Mouse (Mus musculus) brown adipose tissue, adult 24 weeks (tissue): ENCODE measurements around the gene Bend5. TPM values are rescaled to one million over a fixed set of nuclear protein-coding genes. Genes with fewer than 3 reads are reported as not detected.

ENCODE experiments used
- H3K27ac ChIP-seq: fragments of 200-500 bp; replicated peaks from 2 replicates; pipeline ENCODE4 v1.5.1; 2012; ENCODE audit warnings: low read depth, mild to moderate bottlenecking, low read length
- H3K4me1 ChIP-seq: fragments of 200-500 bp; 2 replicates; pipeline ENCODE4 v1.6.1; 2012; ENCODE audit warnings: low read length, mixed read lengths; ENCODE audit not compliant: control insufficient read depth, insufficient read depth, insufficient read length
- H3K4me3 ChIP-seq: fragments of 200-500 bp; 2 replicates; pipeline ENCODE4 v1.5.1; 2012; ENCODE audit warnings: low read depth, mild to moderate bottlenecking, low read length, moderate library complexity; ENCODE audit not compliant: insufficient read depth
- polyA plus RNA-seq: library from polyadenylated mRNA; stranded (reverse); fragments of >200 nt; gene quantifications from 2 replicates; pipeline ENCODE4 v1.2.4, GENCODE M21; 2012; ENCODE audit not compliant: missing spikeins, insufficient read depth, insufficient read length

Gene Bend5
- polyA plus RNA-seq, 1 experiment = not detected

DNA sequence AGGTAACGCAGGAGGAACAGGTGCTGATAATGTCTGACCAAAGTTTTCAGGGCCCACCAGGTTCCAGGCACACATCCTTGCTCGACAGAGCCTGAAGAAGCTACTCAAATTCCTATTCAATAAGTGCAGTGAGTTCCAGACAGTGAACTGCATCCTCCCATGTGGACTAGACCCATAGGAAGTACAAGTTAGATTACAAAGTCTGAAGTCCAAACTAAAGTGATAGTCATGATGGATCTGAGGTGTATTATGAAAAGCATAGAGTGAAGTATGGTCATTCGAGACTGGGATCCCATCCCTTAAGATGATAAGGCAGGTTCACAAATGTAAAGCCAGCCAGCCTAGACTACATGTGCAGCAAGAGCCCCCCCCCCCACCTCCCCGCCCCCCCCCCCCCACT is 6.1 kb downstream of the Bend5 start:
- no peak overlapping the region for H3K27ac ChIP-seq
- H3K4me3 ChIP-seq = no peak overlapping the region
- H3K4me1 ChIP-seq = no peaks in the 10 kb centered on the region

DNA sequence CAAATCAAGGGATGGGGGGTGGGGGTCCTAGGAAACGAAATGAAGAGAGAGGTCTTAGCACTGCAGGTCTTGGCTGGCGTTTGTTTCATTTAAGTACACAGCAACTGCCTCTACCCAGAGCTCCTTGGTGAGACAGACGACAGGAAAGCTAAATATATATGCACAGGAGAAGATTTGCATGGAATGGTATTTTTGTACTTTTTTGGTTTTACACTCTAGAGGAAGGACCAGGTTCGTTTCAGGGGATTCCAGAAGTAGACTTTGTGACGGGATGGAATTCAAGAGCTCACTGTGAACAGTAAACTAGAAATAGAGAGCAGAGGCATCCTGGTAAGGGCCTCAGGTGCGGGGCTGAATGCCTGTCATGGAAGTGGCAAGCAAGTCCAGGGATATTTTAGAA is 7.0 kb downstream of the Bend5 start:
- H3K27ac ChIP-seq = no peak overlapping the region
- no peaks in the 10 kb centered on the region for H3K4me1 ChIP-seq
- H3K4me3 ChIP-seq = no peak overlapping the region

DNA sequence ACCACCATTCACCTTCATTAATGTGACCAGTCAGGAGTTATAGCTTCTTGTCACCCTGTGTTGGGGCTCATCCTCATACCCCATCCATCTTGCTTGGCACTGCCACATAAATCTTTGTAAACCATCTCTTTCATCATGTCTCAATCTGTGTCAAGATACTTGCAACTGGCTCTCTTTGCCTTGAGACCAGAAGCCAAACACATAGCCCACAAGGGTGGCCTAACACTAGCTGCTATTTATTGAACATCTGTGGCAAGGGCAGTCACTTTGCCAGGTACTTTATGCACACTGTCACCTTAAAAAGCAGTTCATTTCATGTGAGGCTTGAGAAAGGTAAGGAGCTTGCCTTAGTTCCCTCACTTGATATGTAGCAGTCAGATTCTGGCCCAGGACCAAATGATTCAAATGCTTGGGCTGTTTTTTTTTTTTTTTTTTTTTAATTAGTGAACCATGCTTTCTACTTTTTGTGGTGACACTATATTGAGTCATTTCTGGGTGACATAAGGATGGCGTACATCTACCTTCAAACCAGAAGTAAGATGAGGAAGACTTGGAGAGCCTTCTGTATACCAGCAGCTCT is 9.7 kb downstream of the Bend5 start:
- Histone ChIP-seq H3K4me1 (no peaks in the 10 kb centered on the region), H3K27ac (no peak overlapping the region), H3K4me3 (no peak overlapping the region)

DNA sequence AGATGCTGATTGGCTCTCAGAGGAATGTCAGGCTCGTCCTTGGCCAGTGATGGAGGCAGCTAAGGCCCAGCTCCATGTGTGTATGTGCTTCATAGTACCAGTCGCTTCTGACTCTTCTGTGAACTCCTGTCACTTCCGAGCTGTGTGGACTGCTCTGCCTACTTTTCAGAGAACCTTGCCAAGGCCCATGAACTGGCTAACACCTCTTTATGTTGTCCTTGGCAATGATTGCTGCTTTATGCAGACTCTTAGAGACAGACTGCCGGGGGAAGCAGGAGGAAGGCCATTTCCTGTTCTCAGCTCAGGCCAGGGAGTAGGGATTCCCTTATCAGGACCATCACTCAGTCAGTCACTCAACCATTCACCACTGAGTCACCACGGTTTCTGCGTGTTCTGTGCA is 10.4 kb downstream of the Bend5 start:
- no peak overlapping the region for H3K4me3 ChIP-seq
- H3K4me1 ChIP-seq = no peaks in the 10 kb centered on the region
- H3K27ac ChIP-seq = no peak overlapping the region

DNA sequence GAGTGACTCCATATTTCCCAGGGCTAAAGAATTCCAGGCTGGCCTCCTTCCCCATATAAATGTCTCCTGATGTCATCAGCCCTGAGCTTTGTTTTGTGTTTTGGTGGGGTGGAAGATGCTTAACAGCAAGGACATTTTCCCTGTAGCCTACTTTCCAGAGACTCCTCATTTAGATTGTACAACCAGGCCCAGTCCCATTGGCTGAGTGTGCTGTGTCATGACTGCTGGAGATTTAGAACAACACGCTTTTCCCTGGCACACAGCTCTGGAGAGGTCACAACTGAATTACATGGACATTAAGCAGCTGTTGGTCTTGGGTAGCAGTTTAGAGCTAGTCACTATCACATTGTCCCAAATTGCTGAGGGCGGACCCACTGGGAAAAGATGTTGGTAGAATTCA is 16.4 kb downstream of the Bend5 start:
- Histone ChIP-seq H3K4me1 (no peaks in the 10 kb centered on the region), H3K27ac (no peak overlapping the region), H3K4me3 (no peak overlapping the region)

DNA sequence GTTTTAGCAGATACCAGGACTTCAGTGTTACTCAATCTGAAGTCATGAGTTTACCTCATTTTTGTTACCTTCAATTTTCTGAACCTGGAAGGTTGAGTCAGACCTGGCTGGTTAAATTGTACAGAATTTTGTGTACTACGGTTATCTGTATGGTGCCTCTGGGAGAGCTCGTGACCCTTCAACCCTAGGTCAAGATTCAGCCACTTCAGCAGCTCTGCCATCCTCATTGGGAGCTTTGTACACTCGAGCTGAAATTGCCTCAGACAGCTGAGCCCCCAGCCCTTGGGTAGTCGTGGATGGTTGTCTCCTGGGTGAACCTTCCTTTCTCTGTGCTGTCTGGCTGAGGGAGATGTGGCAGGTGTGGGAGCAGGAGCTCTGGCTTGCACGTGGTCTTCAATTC is 17.2 kb downstream of the Bend5 start:
- Histone ChIP-seq H3K27ac (no peak overlapping the region), H3K4me3 (no peak overlapping the region), H3K4me1 (no peaks in the 10 kb centered on the region)

DNA sequence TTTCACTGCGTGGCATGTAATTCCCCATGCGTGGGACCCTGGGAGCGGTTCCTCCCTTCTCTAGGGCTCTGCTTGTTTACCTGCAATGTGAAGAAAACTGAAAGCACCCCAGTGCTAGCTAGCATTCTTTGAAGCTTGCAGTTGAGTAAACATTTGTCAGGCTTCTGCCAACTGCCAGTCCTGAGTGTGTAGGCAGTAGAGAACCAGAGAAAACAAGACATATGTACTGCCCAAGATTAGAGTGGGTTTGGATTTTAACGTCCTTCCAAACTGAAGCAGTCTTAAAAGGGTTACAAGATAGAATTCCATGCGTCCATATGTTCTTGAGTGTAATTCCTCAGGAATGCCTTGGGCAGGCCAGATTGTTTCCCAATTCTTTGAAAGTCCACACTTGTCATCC is 17.6 kb downstream of the Bend5 start:
- H3K4me1 ChIP-seq = no peaks in the 10 kb centered on the region
- no peak overlapping the region for H3K4me3 ChIP-seq
- H3K27ac ChIP-seq = no peak overlapping the region

DNA sequence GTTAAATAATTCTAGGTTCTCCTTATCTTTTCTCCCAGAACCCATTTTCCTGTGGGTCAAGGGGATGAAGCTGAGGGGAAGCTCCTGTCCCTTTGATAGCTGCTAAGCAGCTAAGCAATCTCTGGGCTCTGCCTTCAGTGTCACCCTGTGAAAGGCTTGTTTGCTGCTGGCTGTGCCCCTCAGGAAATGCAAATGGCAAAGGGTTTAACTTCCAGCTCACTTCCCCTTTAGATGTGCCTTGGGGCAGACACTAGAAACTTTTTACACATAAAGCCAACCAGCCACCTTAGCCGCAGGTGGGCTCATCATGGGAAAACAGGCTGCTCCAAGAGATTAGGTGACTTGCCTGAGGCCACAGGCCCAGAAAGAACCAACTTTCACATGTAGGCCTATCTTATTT is 26.9 kb downstream of the Bend5 start:
- no peak overlapping the region for H3K4me3 ChIP-seq
- H3K4me1 ChIP-seq = no peaks in the 10 kb centered on the region
- no peak overlapping the region for H3K27ac ChIP-seq

DNA sequence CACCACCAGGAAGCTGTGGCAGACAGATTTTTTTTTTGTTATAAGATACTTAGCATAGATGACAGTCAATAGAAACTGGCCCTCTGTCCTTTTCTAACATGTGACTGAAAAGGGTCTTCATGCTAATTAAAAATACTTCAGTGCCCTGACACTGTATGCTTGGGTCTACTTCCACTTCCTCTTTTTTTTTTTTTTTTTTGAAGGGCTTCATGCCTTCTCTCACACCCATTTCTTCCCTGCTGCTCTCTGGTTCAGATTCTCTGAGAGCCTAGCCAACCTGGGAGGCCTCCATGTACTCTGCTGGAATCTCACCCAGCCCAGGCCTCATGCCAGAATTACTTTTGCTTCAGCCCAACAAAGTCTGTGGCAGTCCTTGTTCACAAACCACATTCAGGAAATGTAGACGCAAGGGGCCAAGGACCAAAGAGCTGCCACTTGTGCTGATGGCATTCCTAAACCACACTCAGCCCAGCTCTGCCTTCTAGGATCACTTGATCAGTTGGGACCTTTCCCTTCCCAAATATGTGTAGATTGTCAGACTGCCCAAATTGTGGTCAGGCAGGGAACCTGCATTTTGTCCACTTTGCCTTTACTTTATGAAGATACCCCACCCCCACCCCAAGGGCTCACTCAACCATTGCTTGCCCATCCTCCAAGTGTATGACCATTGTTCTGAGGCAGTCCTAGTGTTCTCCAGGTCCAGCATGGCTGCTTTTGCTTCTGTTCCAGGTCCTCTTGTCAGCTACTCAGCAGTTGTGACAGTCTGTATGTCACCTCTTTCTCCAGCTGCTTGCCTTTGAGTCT is 27.8 kb downstream of the Bend5 start:
- Histone ChIP-seq H3K4me1 (no peaks in the 10 kb centered on the region), H3K27ac (no peak overlapping the region), H3K4me3 (no peak overlapping the region)

DNA sequence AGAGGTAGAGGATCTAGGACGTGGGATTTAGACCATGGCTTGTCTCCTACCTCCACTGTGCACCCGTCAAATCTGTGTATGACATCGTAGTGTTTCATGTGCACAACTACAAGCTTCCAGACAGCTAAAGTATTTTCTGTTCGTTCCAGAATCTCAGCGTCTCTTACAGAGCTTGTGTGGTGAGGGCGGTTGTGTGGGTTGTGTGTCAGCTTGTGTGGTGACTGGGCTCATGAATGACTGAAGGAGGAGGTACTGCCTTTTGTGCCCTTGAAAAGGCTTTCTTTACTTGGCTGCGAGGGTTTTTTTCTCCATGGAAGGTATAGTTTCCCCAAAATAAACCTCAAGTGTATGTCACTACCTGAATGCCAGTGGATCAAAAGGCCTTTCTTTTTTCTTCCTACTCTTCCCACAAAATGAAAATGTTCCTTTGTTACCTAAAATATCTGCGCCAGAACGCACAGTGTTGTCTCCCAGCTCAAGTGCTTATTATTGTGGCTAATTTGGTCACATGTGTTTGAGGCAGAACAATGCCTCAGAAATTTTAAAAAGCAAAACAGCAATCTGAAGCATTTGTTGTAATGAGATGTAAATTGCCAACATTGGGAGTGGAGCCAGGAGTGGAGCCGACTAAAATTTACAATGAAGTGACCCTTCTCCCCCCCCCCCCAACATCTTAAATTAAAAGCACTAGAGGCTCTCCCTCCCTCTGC is 29.3 kb downstream of the Bend5 start:
- no peaks in the 10 kb centered on the region for H3K4me1 ChIP-seq
- no peak overlapping the region for H3K4me3 ChIP-seq
- no peak overlapping the region for H3K27ac ChIP-seq

DNA sequence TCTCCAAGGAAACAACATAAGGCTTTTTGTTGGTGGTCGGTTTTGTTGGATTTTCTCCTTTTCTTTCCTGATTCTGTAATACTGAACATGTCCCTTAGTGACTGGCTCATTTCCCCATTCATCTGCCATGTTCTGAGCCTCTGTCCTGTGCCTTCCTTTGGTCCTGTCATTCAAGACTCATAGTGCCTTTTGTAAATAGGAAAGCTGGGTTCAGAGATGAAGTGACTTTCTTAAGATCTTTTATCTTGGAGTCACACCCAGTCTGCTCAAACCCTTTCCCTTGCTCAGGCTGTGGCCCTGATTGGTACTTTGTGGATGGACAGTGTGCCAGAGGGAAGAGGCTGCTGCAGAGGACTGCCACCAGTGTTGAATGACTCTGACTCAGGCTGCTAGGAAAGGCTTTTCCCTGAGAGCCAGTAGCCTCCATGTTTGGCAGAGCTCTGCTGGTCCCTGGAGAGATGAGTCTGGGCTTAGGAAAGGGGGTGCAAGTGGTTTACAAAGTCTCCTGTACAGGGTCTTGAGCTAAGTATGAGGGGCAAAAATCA is 29.9 kb downstream of the Bend5 start:
- Histone ChIP-seq H3K27ac (no peak overlapping the region), H3K4me1 (no peaks in the 10 kb centered on the region), H3K4me3 (no peak overlapping the region)

DNA sequence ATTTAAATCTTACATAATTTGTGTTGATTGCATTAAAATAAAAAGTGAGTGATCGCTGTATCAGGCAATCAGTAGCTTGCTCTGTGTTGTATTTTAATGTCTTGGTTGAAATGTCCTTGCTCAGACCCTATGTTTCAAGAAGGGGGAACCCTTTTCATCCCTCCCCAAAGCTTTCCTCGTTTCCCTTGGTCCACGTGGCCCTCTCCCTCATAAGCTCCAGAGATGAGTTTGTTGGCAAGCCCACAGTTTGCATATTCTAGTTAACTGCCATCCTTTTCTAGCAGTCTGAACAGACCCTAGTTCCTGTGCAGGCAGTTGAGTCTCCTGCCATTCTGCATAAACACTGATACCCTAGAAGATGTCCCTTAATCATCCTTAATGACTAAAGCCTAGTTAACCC is 33.1 kb downstream of the Bend5 start:
- Histone ChIP-seq H3K4me1 (no peaks in the 10 kb centered on the region), H3K4me3 (no peak overlapping the region), H3K27ac (no peak overlapping the region)

DNA sequence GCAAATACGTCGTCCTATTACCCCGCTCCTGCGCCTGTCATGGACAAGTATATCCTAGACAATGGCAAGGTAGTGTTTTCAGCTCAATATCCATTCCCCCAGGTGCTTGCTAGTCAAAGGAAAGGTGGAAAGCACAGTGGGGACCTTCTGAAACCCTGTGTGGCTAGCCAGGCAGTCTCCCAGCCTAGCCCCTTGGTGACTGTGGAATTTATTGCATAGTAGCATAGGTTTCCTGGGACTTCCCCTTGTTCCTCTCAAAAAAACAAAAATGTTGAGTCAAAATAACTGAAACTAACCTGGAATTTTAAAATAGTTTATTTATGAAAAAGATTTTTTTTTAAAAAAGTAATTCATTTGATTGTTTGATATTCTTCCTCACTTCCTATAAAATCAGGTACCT is 33.8 kb downstream of the Bend5 start:
- Histone ChIP-seq H3K4me1 (no peaks in the 10 kb centered on the region), H3K4me3 (no peak overlapping the region)

DNA sequence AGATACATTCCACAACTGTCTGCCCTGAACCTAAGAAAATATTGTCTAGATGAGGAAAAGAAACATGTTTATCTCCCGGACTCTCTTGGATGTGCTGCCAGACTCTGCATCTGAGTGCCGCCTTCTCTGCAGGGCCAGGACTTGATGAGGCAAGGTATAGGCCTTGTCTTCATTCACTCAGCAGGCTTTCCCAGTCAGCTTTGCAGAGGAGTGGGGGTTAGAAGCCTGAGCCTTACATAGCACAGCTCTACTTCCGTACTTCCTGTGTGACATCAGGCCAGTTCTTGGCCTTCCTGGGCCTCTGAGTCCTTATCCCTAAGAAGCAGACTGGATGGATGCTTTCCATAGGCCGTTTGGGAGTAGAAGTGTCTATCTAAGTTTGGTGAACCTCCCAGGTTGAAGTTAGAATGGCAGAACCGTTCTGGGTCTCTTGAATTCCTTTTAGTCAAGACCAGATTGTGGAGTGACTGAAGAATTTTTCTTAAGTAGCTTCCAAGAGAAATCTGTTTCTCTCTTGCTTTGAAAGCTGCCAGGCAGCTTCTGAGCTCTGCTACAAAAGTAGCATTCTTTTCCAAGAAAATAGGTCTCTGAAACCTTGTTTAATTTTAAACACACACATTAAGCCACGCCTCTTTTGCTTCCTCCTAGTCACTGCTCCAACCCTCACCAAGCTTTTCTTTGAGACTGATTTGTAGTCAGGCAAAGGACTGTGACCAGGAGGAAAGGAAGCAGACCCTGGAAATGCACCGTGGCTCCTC is 34.8 kb downstream of the Bend5 start:
- no peak overlapping the region for H3K27ac ChIP-seq
- H3K4me1 ChIP-seq = no peaks in the 10 kb centered on the region
- no peak overlapping the region for H3K4me3 ChIP-seq

More for the DNA sequence above, 33.8 kb downstream of the Bend5 start:
- H3K27ac ChIP-seq = no peak overlapping the region
